Mouse (Mus musculus): ENCODE data around the gene Fcgr2b. TPM values are rescaled to one million over a fixed set of nuclear protein-coding genes. Genes with fewer than 3 reads are reported as not detected.

Fcgr2b gene
- total RNA-seq, 2 experiments from 2014 or later, result 5.5 to 5.8 TPM

- DNase-seq (ENCODE audit: low spot score in 2 of 2), result no peak
- intact Hi-C loops (cut with DNase I), result no loop called here
Observed at GRCm38 (mm10) chr1:170933386-170933920, 42.9 kb downstream of the Fcgr2b start.

GRCm38 (mm10) chr1:170932043-170932442 is 44.3 kb downstream of the Fcgr2b start:
- intact Hi-C loops (cut with DNase I), result no loop called here
- no peak for DNase-seq (ENCODE audit: low spot score in 2 of 2)

- intact Hi-C loops (cut with DNase I), result no loop called here
- no peak for DNase-seq (ENCODE audit: low spot score in 2 of 2)
Observed at GRCm38 (mm10) chr1:170929245-170929644, 47.1 kb downstream of the Fcgr2b start.

GRCm38 (mm10) chr1:170928467-170928866 is 47.9 kb downstream of the Fcgr2b start:
- intact Hi-C loops (cut with DNase I), result no loop called here
- no peak for DNase-seq (ENCODE audit: low spot score in 2 of 2)

- no peak for DNase-seq (ENCODE audit: low spot score in 2 of 2)
- intact Hi-C loops (cut with DNase I), result no loop called here
Observed at GRCm38 (mm10) chr1:170927378-170927777, 49.0 kb downstream of the Fcgr2b start, which contains the start of gene Fcrla. TSS of gene Fcrla (minus strand) at chr1:170927583.

GRCm38 (mm10) chr1:170926941-170927340 is 49.4 kb downstream of the Fcgr2b start:
- intact Hi-C loops (cut with DNase I), result no loop called here

GRCm38 (mm10) chr1:170924485-170924884 is 51.9 kb downstream of the Fcgr2b start:
- intact Hi-C loops (cut with DNase I), result no loop called here
- no peak for DNase-seq (ENCODE audit: low spot score in 2 of 2)

More at GRCm38 (mm10) chr1:170926941-170927340, 49.4 kb downstream of the Fcgr2b start:
- no peak for DNase-seq (ENCODE audit: low spot score in 2 of 2)

GRCm38 (mm10) chr1:170919308-170919707 is 57.0 kb downstream of the Fcgr2b start:
- intact Hi-C loops (cut with DNase I), result no loop called here
- DNase-seq (ENCODE audit: low spot score in 2 of 2), result no peak

- intact Hi-C loops (cut with DNase I), result no loop called here
- DNase-seq (ENCODE audit: low spot score in 2 of 2), result no peak
Observed at GRCm38 (mm10) chr1:170915657-170916056, 60.7 kb downstream of the Fcgr2b start.

GRCm38 (mm10) chr1:170912891-170913615 is 63.3 kb downstream of the Fcgr2b start, which contains the start of gene Fcrlb:
TSS of gene Fcrlb (minus strand) at chr1:170912941.
- intact Hi-C loops (cut with DNase I), result no loop called here

GRCm38 (mm10) chr1:170911907-170912660 is 64.3 kb downstream of the Fcgr2b start:
- no peak for DNase-seq (ENCODE audit: low spot score in 2 of 2)
- intact Hi-C loops (cut with DNase I), result no loop called here

More at GRCm38 (mm10) chr1:170912891-170913615, 63.3 kb downstream of the Fcgr2b start, which contains the start of gene Fcrlb:
- no peak for DNase-seq (ENCODE audit: low spot score in 2 of 2)

Other genes with a start within 250 kb of the Fcgr2b start
- gene Atf6, start 108.8 kb downstream of the Fcgr2b start, total RNA-seq (2021), result 10 to 100 TPM; 53.3 to 59.4 TPM
- under 1 TPM in 1 of 2 experiments, not detected in 1; 0.54 TPM for gene Gm26620, start 91.5 kb downstream of the Fcgr2b start, total RNA-seq (2021)
- 10 to 100 TPM; 14.0 to 17.3 TPM for gene Dusp12, start 91.0 kb downstream of the Fcgr2b start, total RNA-seq (2021)
- under 1 TPM; 0.32 to 0.81 TPM for gene Fcrlb, start 63.6 kb downstream of the Fcgr2b start, total RNA-seq (2021)
- not detected for gene Fcrla, start 49.0 kb downstream of the Fcgr2b start, total RNA-seq (2021)
- not detected for gene Fcgr4, start 42.4 kb upstream of the Fcgr2b start, total RNA-seq (2021)
- gene Fcgr3, start 88.4 kb upstream of the Fcgr2b start, total RNA-seq (2021), result 10 to 100 TPM in 1 of 2 experiments, 1 to 10 TPM in 1; 9.0 to 13.6 TPM
- gene Cfap126, start 137.4 kb upstream of the Fcgr2b start, total RNA-seq (2021), result 1 to 10 TPM in 1 of 2 experiments, not detected in 1; 1.1 TPM
- gene Sdhc, start 174.1 kb upstream of the Fcgr2b start, total RNA-seq (2021), result 100 to 1,000 TPM; 200 to 204 TPM
- gene Mpz, start 174.2 kb upstream of the Fcgr2b start, total RNA-seq (2021), result not detected
- 100 to 1,000 TPM in 1 of 2 experiments, 10 to 100 TPM in 1; 95.1 to 123 TPM for gene Pcp4l1, start 219.7 kb upstream of the Fcgr2b start, total RNA-seq (2021)
- under 1 TPM in 1 of 2 experiments, not detected in 1; 0.17 TPM for gene Nr1i3, start 237.4 kb upstream of the Fcgr2b start, total RNA-seq (2021)
- gene Tomm40l, start 246.0 kb upstream of the Fcgr2b start, total RNA-seq (2021), result 10 to 100 TPM; 81.7 to 86.7 TPM
- gene Apoa2, start 248.5 kb upstream of the Fcgr2b start, total RNA-seq (2021), result 1 to 10 TPM; 1.8 to 2.3 TPM

Data from left cerebral cortex, postnatal 36 days (tissue).